Mouse (Mus musculus) liver, embryonic 11.5 days (tissue): ENCODE results near the gene Thsd7a. TPM values are rescaled to one million over a fixed set of nuclear protein-coding genes. Genes with fewer than 3 reads are reported as not detected.
A peak's percentile ranks its signal among the peaks of the same experiment; 100 is the strongest.

Experiments
- ATAC-seq: fragments of 200-750 bp; cut with Nextera tagmentation; replicated peaks from 2 replicates; pipeline ENCODE4 v1.8.0; 2017; ENCODE audit warnings: moderate number of reproducible peaks, mild to moderate bottlenecking, moderate TSS enrichment, moderate library complexity; ENCODE audit not compliant: low FRiP score
- DNase-seq: peaks from one replicate; pipeline ENCODE4 v3.0.0-alpha.2; 2017; ENCODE audit warnings: low spot score
- H3K27ac ChIP-seq: fragments of 300-500 bp; sonication (generic); 2 replicates; pipeline ENCODE4 v1.5.1; 2014; ENCODE audit warnings: mild to moderate bottlenecking, low read depth, low read length, control low read depth
- H3K27me3 ChIP-seq: fragments of 300-500 bp; sonication (generic); replicated peaks from 2 replicates; pipeline ENCODE4 v1.6.1; 2014; ENCODE audit warnings: low read length, mixed read lengths; ENCODE audit not compliant: control insufficient read depth, insufficient read depth
- H3K36me3 ChIP-seq: fragments of 300-500 bp; sonication (generic); 2 replicates; pipeline ENCODE4 v1.6.1; 2014; ENCODE audit warnings: mild to moderate bottlenecking, low read length, moderate library complexity, mixed read lengths; ENCODE audit not compliant: control insufficient read depth, insufficient read depth
- H3K4me1 ChIP-seq: fragments of 300-500 bp; sonication (generic); replicated peaks from 2 replicates; pipeline ENCODE4 v1.6.1; 2014; ENCODE audit warnings: low read length, mixed read lengths; ENCODE audit not compliant: control insufficient read depth, insufficient read depth
- H3K4me2 ChIP-seq: fragments of 300-500 bp; sonication (generic); 2 replicates; pipeline ENCODE4 v1.6.1; 2014; ENCODE audit warnings: mild to moderate bottlenecking, control low read depth, moderate library complexity
- H3K4me3 ChIP-seq: fragments of 300-500 bp; sonication (generic); 2 replicates; pipeline ENCODE4 v1.5.1; 2014; ENCODE audit warnings: low read depth, low read length, control low read depth
- H3K9ac ChIP-seq: fragments of 300-500 bp; sonication (generic); 2 replicates; pipeline ENCODE4 v1.6.1; 2014; ENCODE audit warnings: low read depth, low read length, control low read depth
- H3K9me3 ChIP-seq: fragments of 300-500 bp; sonication (generic); 2 replicates; pipeline ENCODE4 v1.6.1; 2016; ENCODE audit warnings: low read length, inconsistent platforms, mixed read lengths; ENCODE audit not compliant: control insufficient read depth
- WGBS: fragments of 180-500 bp; shearing (Covaris S2); extraction: QIAGEN DNeasy Blood & Tissue Kit; methylation state at CpG from one replicate; pipeline ENCODE4 v1.1.7; 2014; 5-methylcytosine and 5-hydroxymethylcytosine counted together
- polyA plus RNA-seq: library from polyadenylated mRNA; unstranded; fragments of >200 nt; fragmentation: Nextera tagmentation; extraction: Ambion mirVana; gene quantifications from 2 replicates; pipeline ENCODE4 v1.2.1, GENCODE M21; 2014

Gene Thsd7a
- polyA plus RNA-seq, 1 experiment from 2014 or later, result 0.80 TPM

- no peaks in the 10 kb centered on the region for H3K4me1 ChIP-seq
- no peaks in the 10 kb centered on the region for H3K9me3 ChIP-seq
- H3K27ac ChIP-seq, result no peak overlapping the region
- ATAC-seq (no peak), DNase-seq (no peak)
- no peak overlapping the region for H3K9ac ChIP-seq
- no peaks in the 10 kb centered on the region for H3K27me3 ChIP-seq
- WGBS, result 72% methylated on average over 7 of the region's 7 CpGs
- no peak overlapping the region for H3K4me3 ChIP-seq
- H3K36me3 ChIP-seq, result no peaks in the 10 kb centered on the region
- no peak overlapping the region for H3K4me2 ChIP-seq
Measured at GRCm38 (mm10) chr6:12467339-12468124, 281.7 kb downstream of the Thsd7a start.

- ATAC-seq (no peak), DNase-seq (no peak)
- Histone ChIP-seq H3K4me1 (no peaks in the 10 kb centered on the region; the same call in 1 of the 2 replicates), H3K9me3 (no peaks in the 10 kb centered on the region), H3K36me3 (no peaks in the 10 kb centered on the region), H3K9ac (no peak overlapping the region), H3K4me3 (no peak overlapping the region), H3K27me3 (no peaks in the 10 kb centered on the region), H3K4me2 (no peak overlapping the region), H3K27ac (no peak overlapping the region)
- 65% methylated on average over 4 of the region's 4 CpGs for WGBS
Measured at GRCm38 (mm10) chr6:12458841-12459240, 290.4 kb downstream of the Thsd7a start.

- Histone ChIP-seq H3K27me3 (no peaks in the 10 kb centered on the region), H3K9ac (no peak overlapping the region), H3K36me3 (no peaks in the 10 kb centered on the region), H3K27ac (no peak overlapping the region), H3K9me3 (no peaks in the 10 kb centered on the region), H3K4me1 (no peaks in the 10 kb centered on the region; the same call in 1 of the 2 replicates), H3K4me3 (no peak overlapping the region), H3K4me2 (no peak overlapping the region)
- 83% methylated on average over 1 of the region's 1 CpGs for WGBS
- ATAC-seq, result no peak
- no peak for DNase-seq
Measured at GRCm38 (mm10) chr6:12457451-12457850, 291.8 kb downstream of the Thsd7a start.

- no peak overlapping the region for H3K4me3 ChIP-seq
- H3K27me3 ChIP-seq, result no peaks in the 10 kb centered on the region
- H3K4me1 ChIP-seq, result no peaks in the 10 kb centered on the region; the same call in 1 of the 2 replicates
- H3K27ac ChIP-seq, result no peak overlapping the region
- no peak for DNase-seq
- no peak overlapping the region for H3K4me2 ChIP-seq
- no peaks in the 10 kb centered on the region for H3K36me3 ChIP-seq
- ATAC-seq, result no peak
- WGBS, result 81% methylated on average over 1 of the region's 1 CpGs
- H3K9ac ChIP-seq, result no peak overlapping the region
- H3K9me3 ChIP-seq, result no peaks in the 10 kb centered on the region
Measured at GRCm38 (mm10) chr6:12454876-12455485, 294.2 kb downstream of the Thsd7a start.

- no peak overlapping the region for H3K9ac ChIP-seq
- no peaks in the 10 kb centered on the region for H3K27me3 ChIP-seq
- WGBS, result 27% methylated on average over 3 of the region's 3 CpGs
- H3K27ac ChIP-seq, result no peak overlapping the region
- no peak overlapping the region for H3K4me2 ChIP-seq
- H3K4me3 ChIP-seq, result no peak overlapping the region
- no peaks in the 10 kb centered on the region; the same call in 1 of the 2 replicates for H3K4me1 ChIP-seq
- peak; percentile 54; the same call in 1 of the 2 replicates for ATAC-seq
- DNase-seq, result no peak
- no peaks in the 10 kb centered on the region for H3K36me3 ChIP-seq
- H3K9me3 ChIP-seq, result no peaks in the 10 kb centered on the region
Measured at GRCm38 (mm10) chr6:12454132-12454531, 295.1 kb downstream of the Thsd7a start.

GRCm38 (mm10) chr6:12448851-12449250 lies 300.4 kb downstream of the Thsd7a start:
- DNase-seq, result no peak
- H3K4me1 ChIP-seq, result no peaks in the 10 kb centered on the region; the same call in 1 of the 2 replicates
- H3K27me3 ChIP-seq, result no peaks in the 10 kb centered on the region
- no peak overlapping the region for H3K27ac ChIP-seq
- H3K4me3 ChIP-seq, result no peak overlapping the region
- WGBS, result 71% methylated on average over 3 of the region's 3 CpGs
- no peak for ATAC-seq
- no peak overlapping the region for H3K4me2 ChIP-seq
- no peaks in the 10 kb centered on the region for H3K9me3 ChIP-seq
- no peak overlapping the region for H3K9ac ChIP-seq
- H3K36me3 ChIP-seq, result no peaks in the 10 kb centered on the region

GRCm38 (mm10) chr6:12445486-12445885 lies 303.7 kb downstream of the Thsd7a start:
- Histone ChIP-seq H3K4me3 (no peak overlapping the region), H3K9me3 (no peaks in the 10 kb centered on the region), H3K27me3 (no peaks in the 10 kb centered on the region), H3K4me2 (no peak overlapping the region), H3K4me1 (no peaks in the 10 kb centered on the region), H3K27ac (no peak overlapping the region), H3K36me3 (no peaks in the 10 kb centered on the region), H3K9ac (no peak overlapping the region)
- DNase-seq (no peak), ATAC-seq (no peak)
- WGBS, result 84% methylated on average over 2 of the region's 2 CpGs

GRCm38 (mm10) chr6:12439561-12439960 lies 309.6 kb downstream of the Thsd7a start:
- no peak overlapping the region for H3K9ac ChIP-seq
- H3K27me3 ChIP-seq, result no peaks in the 10 kb centered on the region
- no peaks in the 10 kb centered on the region for H3K4me1 ChIP-seq
- H3K4me2 ChIP-seq, result no peak overlapping the region
- no peaks in the 10 kb centered on the region for H3K36me3 ChIP-seq
- DNase-seq (no peak), ATAC-seq (no peak)
- no peaks in the 10 kb centered on the region for H3K9me3 ChIP-seq
- no peak overlapping the region for H3K4me3 ChIP-seq
- no peak overlapping the region for H3K27ac ChIP-seq

- no peak for ATAC-seq
- no peaks in the 10 kb centered on the region for H3K27me3 ChIP-seq
- H3K27ac ChIP-seq, result no peak overlapping the region
- H3K36me3 ChIP-seq, result no peaks in the 10 kb centered on the region
- WGBS, result 89% methylated on average over 10 of the region's 10 CpGs
- DNase-seq, result no peak
- no peak overlapping the region for H3K9ac ChIP-seq
- H3K4me1 ChIP-seq, result no peaks in the 10 kb centered on the region
- H3K4me2 ChIP-seq, result no peak overlapping the region
- H3K9me3 ChIP-seq, result no peaks in the 10 kb centered on the region
- H3K4me3 ChIP-seq, result no peak overlapping the region
Measured at GRCm38 (mm10) chr6:12419070-12419469, 330.1 kb downstream of the Thsd7a start.
